Mouse (Mus musculus): Measurements from ENCODE around the gene Pbx4.

DNA sequence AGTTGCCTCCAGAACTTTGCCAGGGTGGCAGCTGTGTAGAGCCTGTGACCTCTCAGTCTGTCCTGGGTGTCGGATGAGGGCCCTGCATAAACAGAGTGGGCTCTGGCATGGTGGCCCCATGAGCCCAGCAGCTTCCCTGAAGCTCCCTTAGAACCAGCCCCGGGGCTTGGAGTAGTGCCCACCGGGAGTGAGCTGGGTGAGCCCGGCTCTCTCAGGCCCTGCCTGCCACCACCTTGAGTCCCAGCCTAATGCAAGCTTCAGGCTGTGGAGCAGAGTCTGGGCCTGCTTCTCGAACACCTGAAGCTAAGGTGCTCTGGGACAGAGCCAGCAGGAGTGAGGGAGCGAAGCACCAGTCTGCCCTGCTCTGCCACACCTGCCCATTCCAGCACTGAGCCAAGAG, 38.6 kb downstream of the Pbx4 start:
- TF ChIP-seq TCF12 (IDR thresholded peaks at IDR 0.05; ENCODE audit: insufficient read depth, poor library complexity, severe bottlenecking) (no peak), MAX (IDR thresholded peaks at IDR 0.05; ENCODE audit: low read depth) (no peak)

Data from myocyte (in vitro differentiated cells).